Mouse (Mus musculus) stomach, postnatal 0 days (tissue): ENCODE results near the gene Bcl3. TPM values are rescaled to one million over a fixed set of nuclear protein-coding genes. Genes with fewer than 3 reads are reported as not detected.

ENCODE experiments used
- ATAC-seq: fragments of 200-750 bp; cut with Nextera tagmentation; 2 replicates; pipeline ENCODE4 v1.8.0; 2017; ENCODE audit not compliant: low FRiP score, low TSS enrichment
- DNase-seq: peaks from one replicate; pipeline ENCODE4 v3.0.0-alpha.2; 2016; ENCODE audit warnings: low spot score
- H3K27ac ChIP-seq: fragments of 300-500 bp; sonication (generic); replicated peaks from 2 replicates; pipeline ENCODE4 v1.5.1; 2014; ENCODE audit warnings: mild to moderate bottlenecking, control low read depth
- H3K27me3 ChIP-seq: fragments of 300-500 bp; sonication (generic); 2 replicates; pipeline ENCODE4 v1.6.1; 2014; ENCODE audit warnings: low read length; ENCODE audit not compliant: control insufficient read depth, insufficient read depth
- H3K36me3 ChIP-seq: fragments of 300-500 bp; sonication (generic); 2 replicates; pipeline ENCODE4 v1.6.1; 2014; ENCODE audit warnings: low read length, mixed read lengths; ENCODE audit not compliant: control insufficient read depth, insufficient read depth
- H3K4me1 ChIP-seq: fragments of 300-500 bp; sonication (generic); replicated peaks from 2 replicates; pipeline ENCODE4 v1.6.1; 2014; ENCODE audit warnings: antibody characterized with exemption; ENCODE audit not compliant: control insufficient read depth, insufficient read depth
- H3K4me2 ChIP-seq: fragments of 300-500 bp; sonication (generic); replicated peaks from 2 replicates; pipeline ENCODE4 v1.6.1; 2014; ENCODE audit warnings: low read depth, mild to moderate bottlenecking, control low read depth, moderate library complexity
- H3K4me3 ChIP-seq: fragments of 300-500 bp; sonication (generic); 2 replicates; pipeline ENCODE4 v1.5.1; 2014; ENCODE audit warnings: low read depth, low read length, control low read depth
- H3K9ac ChIP-seq: fragments of 300-500 bp; sonication (generic); 2 replicates; pipeline ENCODE4 v1.6.1; 2014; ENCODE audit warnings: mild to moderate bottlenecking, low read length, control low read depth, mixed read lengths
- H3K9me3 ChIP-seq: fragments of 300-500 bp; sonication (generic); 2 replicates; pipeline ENCODE4 v1.6.1; 2016; ENCODE audit warnings: low read length; ENCODE audit not compliant: control insufficient read depth
- CTCF ChIP-seq: IDR thresholded peaks from 2 replicates; pipeline ENCODE4 v1.5.1; 2016; ENCODE audit warnings: antibody characterized with exemption, low read depth, mild to moderate bottlenecking, moderate library complexity
- EP300 ChIP-seq: optimal IDR thresholded peaks from 2 replicates; pipeline ENCODE3; 2016; ENCODE audit warnings: antibody characterized with exemption
- WGBS: fragments of 180-500 bp; shearing (Covaris S2); extraction: QIAGEN DNeasy Blood & Tissue Kit; methylation state at CpG from one replicate; pipeline ENCODE4 v1.1.7; 2014; 5-methylcytosine and 5-hydroxymethylcytosine counted together
- polyA plus RNA-seq: library from polyadenylated mRNA; unstranded; fragments of >200 nt; fragmentation: Nextera tagmentation; extraction: Ambion mirVana; gene quantifications from 2 replicates; pipeline ENCODE4 v1.2.1, GENCODE M21; 2015

Gene Bcl3
- polyA plus RNA-seq, 1 experiment from 2014 or later = 9.1 TPM

DNA sequence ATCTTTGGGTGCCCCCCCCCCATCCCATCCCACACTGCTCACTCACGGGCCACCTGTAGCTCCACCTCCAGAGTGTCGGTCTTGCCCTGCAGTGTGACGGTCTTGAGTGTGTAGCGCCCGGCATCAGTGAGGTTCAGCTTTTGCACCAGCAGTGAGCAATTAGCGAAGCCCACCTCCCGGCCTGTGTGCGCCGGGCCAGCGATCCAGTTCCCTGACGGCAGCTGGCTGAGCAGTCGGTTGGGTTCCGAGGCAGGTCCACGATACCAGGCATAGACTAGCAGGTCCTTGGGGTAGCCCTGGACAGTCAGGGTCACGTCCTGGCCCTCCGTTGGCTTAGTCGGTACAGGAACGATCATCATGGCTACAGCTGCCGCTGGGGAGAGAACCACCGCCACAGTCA lies 31.0 kb upstream of the Bcl3 start:
- H3K27ac ChIP-seq = no peak overlapping the region
- no peaks in the 10 kb centered on the region for H3K9me3 ChIP-seq
- H3K4me2 ChIP-seq = no peak overlapping the region

DNA sequence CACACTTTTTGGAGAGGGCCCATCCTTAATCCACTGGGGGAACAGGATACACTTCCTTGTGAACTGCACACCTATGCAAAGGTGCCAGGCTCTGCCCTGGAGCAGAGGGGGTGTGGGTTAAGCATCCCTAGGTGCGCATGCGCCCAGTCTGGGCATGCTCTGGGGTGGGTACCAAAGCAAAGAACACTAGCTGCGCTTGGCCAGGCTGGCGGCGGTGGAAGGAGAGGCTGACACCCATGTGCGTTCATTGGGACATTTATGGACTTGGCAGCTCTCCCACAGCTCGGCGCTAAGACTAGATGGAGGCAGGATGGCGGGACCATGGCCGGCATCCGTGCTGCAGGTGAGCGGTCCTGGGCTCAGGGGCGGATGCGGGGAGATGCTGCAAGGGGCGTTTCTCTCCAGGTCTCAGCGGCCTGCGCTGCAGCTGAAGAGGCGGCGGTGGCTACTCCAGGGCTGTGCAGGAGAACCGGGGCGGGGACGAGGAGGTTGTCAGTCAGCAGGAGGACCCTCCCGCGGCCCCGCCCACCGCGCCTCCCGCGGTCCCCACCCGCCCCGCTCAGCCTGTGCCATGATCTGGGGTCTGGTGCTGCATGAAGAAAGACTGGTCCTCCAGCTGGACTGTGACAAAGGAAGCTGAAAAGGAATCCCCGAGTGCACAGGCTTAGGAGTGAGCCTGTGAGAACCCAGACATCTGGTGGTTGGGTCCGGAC lies 29.4 kb upstream of the Bcl3 start, which contains the start of gene Gm19345:
Gene Gm19345, plus strand, starts transcription at position 146 of the 713 bp plus-strand sequence.
- Histone ChIP-seq H3K4me1 (no peaks in the 10 kb centered on the region), H3K27ac (no peak within 1 kb of the TSS), H3K4me3 (peak within 1 kb of the TSS; percentile 4; the same call in 1 of the 2 replicates), H3K36me3 (no peaks in the 10 kb centered on the region), H3K9me3 (no peaks in the 10 kb centered on the region), H3K4me2 (peak within 1 kb of the TSS; percentile 38), H3K9ac (0 out of 2 replicates have a peak within 1 kb of the TSS, but pooled peaks have one; percentile 41), H3K27me3 (no peaks in the 10 kb centered on the region)
- DNase-seq = peak; percentile 46
- ATAC-seq = peak; percentile 39
- WGBS = 4% methylated on average over 24 of the region's 33 CpGs
- TF ChIP-seq EP300 (no peak), CTCF (no peak)

More for the DNA sequence above, 31.0 kb upstream of the Bcl3 start:
- Histone ChIP-seq H3K4me1 (no peaks in the 10 kb centered on the region), H3K4me3 (no peak overlapping the region), H3K36me3 (no peaks in the 10 kb centered on the region), H3K27me3 (no peaks in the 10 kb centered on the region), H3K9ac (no peak overlapping the region)
- DNase-seq (no peak), ATAC-seq (no peak)
- 90% methylated on average over 20 of the region's 20 CpGs for WGBS
- TF ChIP-seq CTCF = no peak
- TF ChIP-seq EP300 = no peak

DNA sequence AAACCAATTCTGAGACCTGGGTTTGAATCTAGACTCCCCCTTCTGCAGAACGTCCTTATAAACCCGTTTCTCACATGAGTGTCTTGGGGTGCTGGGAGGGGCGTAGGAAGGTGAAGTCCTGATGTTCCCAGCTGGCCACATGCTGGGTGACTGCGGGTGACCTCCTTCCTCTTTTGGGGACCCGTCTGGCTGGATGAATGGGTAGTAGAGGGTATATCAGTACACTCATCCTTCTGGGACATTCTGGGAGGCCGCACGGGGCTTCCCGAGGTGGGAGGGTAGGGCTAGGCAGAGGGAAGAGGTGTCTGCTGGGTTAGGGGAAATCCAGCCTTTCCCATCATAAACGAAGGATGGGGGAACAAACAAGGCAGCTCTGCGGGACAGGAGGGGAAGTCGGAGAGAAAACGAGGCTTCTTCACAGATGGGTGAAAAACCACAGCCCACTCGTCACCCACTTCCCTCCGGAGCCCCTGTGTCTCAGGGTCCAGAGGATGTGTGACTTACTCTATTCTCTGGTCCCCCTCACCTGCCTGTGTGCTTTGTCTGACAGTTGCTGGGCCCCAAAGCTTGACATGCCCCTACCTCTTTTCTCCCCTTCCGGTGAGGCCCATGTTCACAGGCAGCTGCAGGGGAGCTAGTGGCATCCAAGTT lies 22.1 kb upstream of the Bcl3 start:
- H3K27ac ChIP-seq = no peak overlapping the region
- H3K9ac ChIP-seq = no peak overlapping the region
- TF ChIP-seq CTCF (no peak), EP300 (no peak)
- DNase-seq = no peak
- ATAC-seq = no peak
- no peaks in the 10 kb centered on the region for H3K27me3 ChIP-seq
- 62% methylated on average over 15 of the region's 15 CpGs for WGBS
- no peaks in the 10 kb centered on the region for H3K9me3 ChIP-seq
- H3K4me1 ChIP-seq = no peaks in the 10 kb centered on the region
- no peaks in the 10 kb centered on the region for H3K36me3 ChIP-seq
- H3K4me3 ChIP-seq = no peak overlapping the region
- H3K4me2 ChIP-seq = no peak overlapping the region

DNA sequence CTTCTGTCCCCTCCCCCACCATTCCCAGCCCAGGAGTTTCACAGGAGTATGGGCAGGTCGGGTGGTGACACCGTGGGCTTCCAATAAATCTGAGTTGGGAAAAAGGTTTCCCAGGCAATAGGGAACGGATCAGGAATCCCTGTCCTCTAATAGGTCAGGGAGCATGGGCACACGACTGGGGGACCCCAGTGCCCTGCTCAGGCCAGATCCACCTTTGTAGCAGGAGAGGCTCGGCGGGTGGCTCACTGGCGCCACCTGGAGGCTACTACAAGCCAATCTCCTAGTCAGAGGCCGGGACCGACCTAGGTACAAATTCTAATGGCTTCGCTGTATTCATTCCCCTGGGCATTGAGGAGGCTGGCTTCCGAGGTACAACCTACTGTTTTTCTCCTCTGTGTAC lies 21.0 kb upstream of the Bcl3 start:
- H3K4me2 ChIP-seq = no peak overlapping the region
- WGBS = 4% methylated on average over 11 of the region's 11 CpGs
- H3K9ac ChIP-seq = no peak overlapping the region
- TF ChIP-seq EP300 = no peak
- peak; percentile 96 for TF ChIP-seq CTCF
- H3K9me3 ChIP-seq = no peaks in the 10 kb centered on the region
- DNase-seq (peak; percentile 81), ATAC-seq (peak; percentile 62)
- H3K4me3 ChIP-seq = no peak overlapping the region
- no peaks in the 10 kb centered on the region for H3K27me3 ChIP-seq
- H3K27ac ChIP-seq = peak overlapping the region; percentile 53
- no peaks in the 10 kb centered on the region for H3K36me3 ChIP-seq
- H3K4me1 ChIP-seq = no peaks in the 10 kb centered on the region

DNA sequence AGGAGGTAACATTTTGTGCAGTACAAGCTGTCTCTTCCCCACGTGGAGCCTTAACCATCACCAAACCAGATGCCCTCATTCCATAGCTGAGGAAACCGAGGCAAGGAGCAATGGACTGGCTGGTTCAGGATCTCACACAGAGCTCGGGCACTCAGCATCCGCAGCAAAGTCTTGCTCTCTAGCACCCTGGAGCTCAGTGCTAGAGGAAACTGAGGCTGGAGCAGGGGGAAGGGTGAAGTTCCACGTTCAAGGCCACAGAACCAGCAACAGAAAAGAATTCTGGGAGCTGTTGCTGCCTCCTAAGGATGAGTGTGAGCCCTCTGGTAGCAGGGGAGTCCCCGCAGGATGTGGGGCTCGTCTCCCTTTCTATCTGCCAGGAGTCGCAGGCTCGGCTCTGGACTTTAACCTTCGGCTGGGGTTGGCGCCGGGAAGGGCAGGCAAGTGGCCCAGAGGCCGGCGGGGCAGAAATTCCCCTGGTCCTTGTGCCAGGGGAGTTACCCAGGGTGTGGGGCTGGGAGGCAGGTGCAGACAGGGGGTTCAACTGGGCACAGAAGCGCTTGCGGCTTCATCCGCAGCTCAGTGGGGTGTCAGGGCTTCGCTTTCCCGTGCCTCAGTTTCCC lies 20.4 kb upstream of the Bcl3 start:
- WGBS = 30% methylated on average over 19 of the region's 19 CpGs
- Histone ChIP-seq H3K4me2 (no peak overlapping the region), H3K27ac (peak overlapping the region; percentile 53), H3K4me3 (no peak overlapping the region), H3K4me1 (no peaks in the 10 kb centered on the region), H3K9me3 (no peaks in the 10 kb centered on the region), H3K27me3 (no peaks in the 10 kb centered on the region), H3K36me3 (no peaks in the 10 kb centered on the region), H3K9ac (no peak overlapping the region)
- DNase-seq (peak; percentile 76), ATAC-seq (peak; percentile 41)
- TF ChIP-seq EP300 (no peak), CTCF (no peak)
